Mouse (Mus musculus) kidney, adult 18-20 months (tissue): ENCODE data around the gene Nt5dc3.

ENCODE experiments used
- DNase-seq: peaks from one replicate; pipeline ENCODE4 v3.0.0; 2021

Gene Nt5dc3

GRCm38 (mm10) chr10:86778398-86779116 is at the start of gene Nt5dc3:
Gene Nt5dc3, plus strand, starts transcription at chr10:86779005.
- DNase-seq, result peak; percentile 99

- peak; percentile 92 for DNase-seq
Observed at GRCm38 (mm10) chr10:86730823-86731499, 47.8 kb upstream of the Nt5dc3 start.

- no peak for DNase-seq
Observed at GRCm38 (mm10) chr10:86731500-86731863, 47.3 kb upstream of the Nt5dc3 start.

- DNase-seq, result no peak
Observed at GRCm38 (mm10) chr10:86735036-86735435, 43.8 kb upstream of the Nt5dc3 start.

- DNase-seq, result no peak
Observed at GRCm38 (mm10) chr10:86742918-86743317, 35.9 kb upstream of the Nt5dc3 start.

- no peak for DNase-seq
Observed at GRCm38 (mm10) chr10:86744306-86744705, 34.5 kb upstream of the Nt5dc3 start.

GRCm38 (mm10) chr10:86755816-86756502 is 22.8 kb upstream of the Nt5dc3 start:
- no peak for DNase-seq

- DNase-seq, result no peak
Observed at GRCm38 (mm10) chr10:86757724-86758123, 21.1 kb upstream of the Nt5dc3 start.

GRCm38 (mm10) chr10:86758211-86758610 is 20.6 kb upstream of the Nt5dc3 start:
- no peak for DNase-seq

GRCm38 (mm10) chr10:86761236-86761635 is 17.6 kb upstream of the Nt5dc3 start:
- no peak for DNase-seq

- no peak for DNase-seq
Observed at GRCm38 (mm10) chr10:86761722-86762383, 17.0 kb upstream of the Nt5dc3 start.

GRCm38 (mm10) chr10:86762384-86762730 is 16.4 kb upstream of the Nt5dc3 start:
- DNase-seq, result no peak

- DNase-seq, result no peak
Observed at GRCm38 (mm10) chr10:86763672-86764071, 15.1 kb upstream of the Nt5dc3 start, which contains the start of gene Gm49358. Gene Gm49358, plus strand, starts transcription at chr10:86763972.

GRCm38 (mm10) chr10:86765344-86765966 is 13.3 kb upstream of the Nt5dc3 start:
- no peak for DNase-seq

GRCm38 (mm10) chr10:86769216-86769615 is 9.6 kb upstream of the Nt5dc3 start:
- DNase-seq, result no peak

GRCm38 (mm10) chr10:86769797-86770196 is 9.0 kb upstream of the Nt5dc3 start:
- DNase-seq, result no peak

- peak; percentile 52 for DNase-seq
Observed at GRCm38 (mm10) chr10:86771701-86772100, 7.1 kb upstream of the Nt5dc3 start.

- no peak for DNase-seq
Observed at GRCm38 (mm10) chr10:86772231-86772631, 6.6 kb upstream of the Nt5dc3 start.

- no peak for DNase-seq
Observed at GRCm38 (mm10) chr10:86773360-86773759, 5.4 kb upstream of the Nt5dc3 start.

GRCm38 (mm10) chr10:86776281-86776680 is 2.5 kb upstream of the Nt5dc3 start:
- DNase-seq, result no peak

- DNase-seq, result no peak
Observed at GRCm38 (mm10) chr10:86777614-86778319, 1.0 kb upstream of the Nt5dc3 start.

- peak; percentile 45 for DNase-seq
Observed at GRCm38 (mm10) chr10:86779117-86779755, 431 bp downstream of the Nt5dc3 start.
